Mouse (Mus musculus): ENCODE results near the gene Agpat4.
A peak's percentile ranks its signal among the peaks of the same experiment; 100 is the strongest.

Gene Agpat4

GRCm38 (mm10) chr17:12123168-12123567 lies 4.7 kb downstream of the Agpat4 start:
- no peak for DNase-seq

- DNase-seq = no peak
These were observed 8.6 kb downstream of the Agpat4 start for GRCm38 (mm10) chr17:12127056-12127455.

GRCm38 (mm10) chr17:12128976-12129375 lies 10.5 kb downstream of the Agpat4 start:
- DNase-seq = no peak

- no peak for DNase-seq
These were observed 12.7 kb downstream of the Agpat4 start for GRCm38 (mm10) chr17:12131171-12131570.

GRCm38 (mm10) chr17:12131581-12131980 lies 13.1 kb downstream of the Agpat4 start:
- no peak for DNase-seq

GRCm38 (mm10) chr17:12132904-12133303 lies 14.4 kb downstream of the Agpat4 start:
- no peak for DNase-seq

- no peak for DNase-seq
These were observed 15.5 kb downstream of the Agpat4 start for GRCm38 (mm10) chr17:12133985-12134384.

- no peak for DNase-seq
These were observed 16.6 kb downstream of the Agpat4 start for GRCm38 (mm10) chr17:12134975-12135633.

- no peak for DNase-seq
These were observed 19.9 kb downstream of the Agpat4 start for GRCm38 (mm10) chr17:12138355-12138754.

GRCm38 (mm10) chr17:12143948-12144364 lies 25.5 kb downstream of the Agpat4 start:
- DNase-seq = no peak

GRCm38 (mm10) chr17:12146132-12146681 lies 27.7 kb downstream of the Agpat4 start:
- no peak for DNase-seq

- DNase-seq = no peak
These were observed 29.3 kb downstream of the Agpat4 start for GRCm38 (mm10) chr17:12147830-12148229.

- DNase-seq = no peak
These were observed 30.8 kb downstream of the Agpat4 start for GRCm38 (mm10) chr17:12149232-12149861.

- peak in 1 of 2 experiments; percentile 10 for DNase-seq
These were observed 32.5 kb downstream of the Agpat4 start for GRCm38 (mm10) chr17:12150970-12151369.

GRCm38 (mm10) chr17:12154260-12154659 lies 35.8 kb downstream of the Agpat4 start:
- no peak for DNase-seq

GRCm38 (mm10) chr17:12155236-12155635 lies 36.7 kb downstream of the Agpat4 start:
- DNase-seq = no peak

- no peak for DNase-seq
These were observed 37.4 kb downstream of the Agpat4 start for GRCm38 (mm10) chr17:12155872-12156271.

GRCm38 (mm10) chr17:12156661-12157060 lies 38.2 kb downstream of the Agpat4 start:
- no peak for DNase-seq

GRCm38 (mm10) chr17:12157203-12157602 lies 38.7 kb downstream of the Agpat4 start:
- no peak for DNase-seq

- DNase-seq = peak; percentile 73 to 76
These were observed 40.9 kb downstream of the Agpat4 start for GRCm38 (mm10) chr17:12159187-12160060.

- DNase-seq = peak in 1 of 2 experiments; percentile 17
These were observed 41.5 kb downstream of the Agpat4 start for GRCm38 (mm10) chr17:12160061-12160421.

- peak; percentile 9 to 11 for DNase-seq
These were observed 42.0 kb downstream of the Agpat4 start for GRCm38 (mm10) chr17:12160540-12160939.

Measured in B cell, adult 2 months (primary cell).